Mouse (Mus musculus) erythroblast, embryonic 14.5 days (primary cell): Measurements from ENCODE around the gene Wdfy2.

Experiments
- GATA1 ChIP-seq: IDR thresholded peaks from 2 replicates; pipeline ENCODE4 v1.6.1; 2012; ENCODE audit warnings: low read length, inconsistent platforms, mixed read lengths
- TAL1 ChIP-seq: IDR thresholded peaks from 3 replicates; pipeline ENCODE4 v1.6.1; 2012; ENCODE audit warnings: low read length, inconsistent platforms, mixed read lengths

GRCm38 (mm10) chr14:62885146-62885545, 47.7 kb downstream of the Wdfy2 start:
- TF ChIP-seq GATA1 (no peak), TAL1 (no peak)
